Mouse (Mus musculus) layer of hippocampus, adult 9-11 months (tissue): Measurements from ENCODE around the gene Ltbp3.

Experiments
- DNase-seq: peaks from one replicate; pipeline ENCODE4 v3.0.0; 2022

The Ltbp3 gene

DNA sequence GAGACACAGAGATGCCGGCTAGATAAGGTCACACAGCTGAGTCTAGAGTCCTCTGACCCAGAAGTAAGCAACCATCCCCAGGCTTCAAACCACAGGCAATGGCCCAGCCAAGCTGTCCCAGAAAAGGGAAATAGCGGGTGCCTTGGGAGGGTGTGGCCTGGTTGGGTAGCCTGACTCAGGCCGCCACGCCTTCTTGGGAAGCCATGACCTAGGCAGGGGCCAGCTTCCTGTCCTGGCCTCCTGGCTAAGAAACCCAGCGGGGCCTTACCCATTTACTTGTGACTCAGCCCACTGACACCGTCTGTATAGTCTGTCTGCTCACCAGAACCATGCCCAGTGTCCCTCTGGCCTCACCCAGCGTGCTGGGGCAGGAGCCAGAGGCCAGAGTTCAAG is 16.2 kb upstream of the Ltbp3 start:
- DNase-seq: peak; percentile 70

- no peak for DNase-seq
These were observed 15.5 kb upstream of the Ltbp3 start for GRCm38 (mm10) chr19:5725029-5725707.

DNA sequence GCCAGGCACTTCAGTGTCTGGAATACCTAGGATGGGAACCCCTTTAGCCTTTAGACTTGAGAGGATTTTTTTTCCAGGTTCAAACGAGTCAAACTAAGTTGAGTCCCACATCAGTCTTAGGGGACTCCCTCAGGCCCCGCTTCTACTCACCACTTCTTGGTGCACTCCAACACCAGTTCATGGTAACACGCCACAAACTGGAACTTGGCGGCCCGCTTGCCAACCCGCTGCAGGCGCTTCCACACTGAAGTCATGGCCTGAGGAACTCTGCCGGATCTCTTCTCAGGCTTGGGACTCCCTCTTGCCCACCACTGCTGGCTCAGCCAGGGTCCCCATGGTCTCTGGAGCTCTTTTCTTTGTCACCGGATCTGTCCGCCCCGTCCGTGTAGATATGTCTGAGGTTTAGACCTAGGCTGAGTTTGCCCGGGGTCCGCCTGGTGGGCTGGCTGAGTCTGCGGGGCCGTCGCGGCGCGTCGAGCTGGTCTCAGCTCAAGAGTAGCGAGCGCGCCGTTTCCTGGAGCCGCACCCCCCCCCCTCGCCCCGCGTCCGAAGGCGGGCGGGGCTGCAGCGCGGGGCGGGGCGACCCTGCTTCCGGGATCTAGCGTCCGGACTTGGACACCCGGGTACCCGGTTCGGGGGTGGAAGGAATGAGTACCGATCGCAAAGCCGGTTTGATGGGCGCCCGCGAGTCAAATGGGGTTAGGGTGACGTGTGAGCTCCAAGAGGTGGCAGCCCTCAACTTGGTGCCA is 14.8 kb upstream of the Ltbp3 start, which contains the start of gene Ehbp1l1:
Ehbp1l1 (minus strand) TSS at position 551 of the 749 bp plus-strand sequence.
- DNase-seq: no peak

DNA sequence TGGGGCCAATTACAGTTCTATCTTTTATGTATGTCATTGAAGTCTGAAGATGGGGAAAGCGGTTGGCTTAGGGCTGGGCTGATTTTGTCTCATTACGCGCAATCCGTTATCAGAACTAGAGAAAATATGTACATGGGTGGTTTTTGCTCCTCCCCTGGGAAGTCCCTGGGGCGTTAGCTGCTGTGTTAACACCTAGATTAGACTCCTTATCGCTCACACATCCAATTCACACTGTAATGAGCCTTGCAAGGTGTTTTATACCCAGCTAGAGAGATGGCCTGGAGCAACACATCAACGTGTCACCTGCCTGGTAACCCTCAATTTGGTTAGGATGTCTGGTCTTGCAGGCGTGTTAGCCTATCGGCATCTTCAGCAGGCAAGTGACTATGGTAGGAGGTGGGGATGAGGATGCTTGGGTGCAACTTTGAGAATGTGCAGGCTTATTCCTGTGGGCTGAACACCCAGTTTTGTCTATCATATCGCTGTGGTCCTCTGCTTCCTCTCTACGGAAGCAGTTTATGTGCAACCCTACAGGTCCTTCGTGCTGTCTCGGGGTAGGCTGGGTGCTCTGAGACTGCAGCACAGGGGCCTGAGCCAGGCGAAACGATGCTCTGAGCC is 13.6 kb upstream of the Ltbp3 start:
- no peak for DNase-seq

GRCm38 (mm10) chr19:5727701-5728100 is 13.0 kb upstream of the Ltbp3 start:
- peak; percentile 74 for DNase-seq

DNA sequence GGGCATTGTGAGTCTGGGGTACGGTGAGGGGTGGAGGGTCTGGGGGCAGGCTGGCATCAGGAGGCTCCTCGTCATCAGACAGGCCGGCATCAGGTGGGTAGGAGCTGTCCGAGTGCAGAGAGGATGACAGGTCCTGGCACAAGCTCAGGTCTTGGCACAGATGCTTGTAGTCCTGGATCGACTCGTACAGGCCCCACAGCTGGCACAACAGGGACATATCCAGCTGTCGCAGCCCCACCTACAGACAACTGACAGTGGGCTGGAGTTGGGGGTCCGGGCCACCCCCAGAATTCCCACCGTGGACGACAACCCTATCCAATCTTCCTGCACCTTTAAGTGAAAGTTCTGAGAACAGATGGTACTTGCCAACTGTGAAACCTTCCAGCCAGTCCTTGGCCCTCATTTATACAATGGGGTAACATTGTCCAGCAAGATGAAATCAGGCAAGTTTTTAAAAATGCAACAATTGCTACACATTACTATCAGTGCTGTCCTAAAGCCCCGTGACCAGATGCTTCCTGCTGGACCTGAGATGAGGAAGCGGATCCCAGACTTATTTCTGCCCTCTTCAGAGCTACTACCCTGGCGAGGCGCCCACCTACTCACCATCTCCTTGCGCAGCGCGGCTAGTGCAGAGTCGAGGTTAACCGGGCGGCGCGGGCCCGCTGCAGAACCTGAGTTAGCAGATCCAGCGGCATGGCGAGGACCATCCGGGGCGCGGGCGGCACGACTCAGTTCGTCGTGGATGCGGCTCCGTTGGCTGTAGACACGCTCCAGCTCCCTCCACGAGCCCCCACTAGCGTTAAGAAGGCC is 11.9 kb upstream of the Ltbp3 start:
- DNase-seq: peak; percentile 64

GRCm38 (mm10) chr19:5729444-5729815 is 11.3 kb upstream of the Ltbp3 start, which contains the start of gene Fam89b:
Gene Fam89b, minus strand, starts transcription at chr19:5729653.
- peak; percentile 85 for DNase-seq

DNA sequence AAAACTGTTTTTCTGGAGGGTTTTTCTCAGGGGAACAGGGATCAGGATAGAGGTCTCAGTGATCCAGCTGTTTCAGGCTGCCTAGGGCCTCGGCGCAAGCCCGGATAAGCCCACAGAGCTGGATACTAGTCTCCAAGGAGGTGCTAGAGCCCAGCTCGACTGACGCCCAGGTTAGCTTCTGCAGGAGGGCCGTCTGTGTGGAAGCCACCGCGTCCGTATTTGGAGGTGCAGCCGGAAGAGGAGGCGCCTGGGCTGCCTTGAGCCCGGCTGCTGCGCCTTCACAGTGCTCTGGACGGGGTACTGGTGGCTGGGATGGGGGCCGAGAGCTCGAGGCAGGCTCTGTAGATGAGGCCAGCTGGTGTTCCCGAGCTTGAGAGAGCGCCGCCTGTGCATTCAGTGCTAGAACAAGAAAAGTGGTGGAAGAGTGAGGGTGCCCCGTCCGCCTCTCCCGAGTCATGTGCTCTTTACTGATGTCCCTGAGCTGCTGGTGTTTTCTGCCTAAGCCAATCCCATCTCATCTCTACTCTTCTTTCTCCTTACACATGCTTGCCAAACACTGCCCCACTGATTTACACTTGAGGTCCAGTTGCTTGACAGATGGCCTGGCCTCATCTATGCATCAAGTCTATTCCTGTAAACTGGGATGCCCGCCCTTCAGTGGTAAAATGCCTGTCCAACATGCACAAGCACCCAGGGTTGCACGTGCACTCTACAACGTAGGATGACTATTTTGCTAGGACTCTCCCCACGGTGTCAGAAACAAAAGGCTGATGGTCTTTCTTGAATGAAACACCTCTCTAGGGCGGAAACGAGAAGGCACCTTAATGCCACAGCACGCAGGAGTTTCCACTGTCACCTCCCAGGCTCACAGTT is 10.2 kb upstream of the Ltbp3 start:
- no peak for DNase-seq

- peak; percentile 93 for DNase-seq
These were observed 9.3 kb upstream of the Ltbp3 start for GRCm38 (mm10) chr19:5731264-5731978.

DNA sequence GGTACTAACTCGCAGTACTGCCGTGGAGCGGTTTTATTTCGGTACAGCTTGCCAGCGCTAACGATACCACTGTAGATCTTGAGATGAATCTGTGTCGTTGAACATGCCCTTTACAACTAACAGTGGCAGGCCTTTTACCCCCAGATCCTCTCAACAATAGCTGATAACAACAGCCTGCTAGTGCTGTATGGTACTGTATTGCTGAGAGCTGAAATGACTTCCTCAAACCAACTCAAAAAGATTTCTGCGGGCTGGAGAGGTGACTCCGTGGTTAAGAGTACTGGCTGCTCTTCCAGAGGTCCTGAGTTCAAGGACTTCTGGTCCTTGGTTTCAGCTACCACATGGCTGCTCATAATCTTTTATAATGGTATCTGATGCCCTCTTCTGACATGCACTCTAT is 6.4 kb upstream of the Ltbp3 start:
- DNase-seq: no peak

DNA sequence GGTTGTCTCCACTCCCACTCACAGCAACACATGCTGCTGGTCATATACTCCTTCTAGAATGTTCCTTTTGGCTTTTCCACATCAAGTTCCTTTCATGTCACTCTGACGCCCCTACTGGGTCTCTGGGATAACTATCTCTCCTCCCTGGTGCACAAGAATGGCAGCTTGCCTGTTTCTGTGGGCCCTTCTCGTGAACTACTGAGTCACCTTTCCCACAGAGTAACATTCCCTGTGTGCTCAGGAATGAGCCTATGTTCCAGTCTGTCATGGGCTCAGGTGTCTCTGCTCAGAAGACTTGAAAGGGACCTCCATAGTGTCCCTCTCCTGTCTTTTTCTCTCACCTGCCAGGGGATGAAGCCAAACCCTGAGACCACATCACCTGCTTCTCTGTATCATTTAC is 1.3 kb upstream of the Ltbp3 start:
- no peak for DNase-seq

DNA sequence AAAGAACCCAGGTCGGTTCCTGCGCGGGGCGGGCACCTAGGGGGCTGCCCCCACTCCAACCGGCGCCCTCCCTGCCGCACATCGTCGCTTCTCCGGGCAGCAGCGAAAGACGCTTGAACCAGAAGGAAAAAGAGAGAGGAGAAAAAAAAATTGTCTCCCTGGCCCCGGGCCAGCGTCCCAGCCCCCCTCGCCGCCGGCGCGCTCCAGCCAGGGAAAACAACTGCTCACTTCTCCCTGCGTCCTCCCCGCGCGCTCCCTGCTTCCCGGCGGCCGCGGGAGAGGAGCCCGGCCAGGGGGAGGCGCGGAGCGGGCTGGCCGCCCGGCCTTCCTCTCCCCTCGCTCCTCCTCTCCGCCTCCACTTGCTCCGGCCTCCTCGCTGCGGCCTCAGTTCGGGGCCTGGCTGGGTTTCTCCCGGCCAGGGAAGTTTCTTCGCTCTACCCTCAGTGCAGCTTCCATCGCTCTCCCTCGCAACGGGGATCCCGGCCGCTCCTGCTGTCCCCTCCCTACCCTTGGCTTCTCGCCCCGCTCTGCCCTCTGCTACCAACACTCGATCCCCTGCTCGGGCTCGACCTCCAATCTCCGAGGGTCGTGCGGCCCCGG is 1.0 kb downstream of the Ltbp3 start:
- DNase-seq: peak; percentile 47

DNA sequence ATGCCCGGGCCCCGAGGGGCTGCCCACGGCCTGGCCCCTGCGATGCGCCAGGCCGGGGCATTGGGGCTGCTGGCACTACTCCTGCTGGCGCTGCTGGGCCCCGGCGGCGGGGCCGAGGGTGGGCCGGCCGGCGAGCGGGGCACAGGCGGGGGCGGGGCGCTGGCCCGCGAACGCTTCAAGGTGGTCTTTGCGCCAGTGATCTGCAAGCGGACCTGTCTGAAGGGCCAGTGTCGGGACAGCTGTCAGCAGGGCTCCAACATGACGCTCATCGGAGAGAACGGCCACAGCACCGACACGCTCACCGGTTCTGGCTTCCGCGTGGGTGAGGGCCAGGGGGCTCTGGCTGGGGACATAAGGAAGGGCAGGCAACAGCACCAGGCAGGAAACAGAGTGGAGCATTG is 1.5 kb downstream of the Ltbp3 start:
- no peak for DNase-seq

DNA sequence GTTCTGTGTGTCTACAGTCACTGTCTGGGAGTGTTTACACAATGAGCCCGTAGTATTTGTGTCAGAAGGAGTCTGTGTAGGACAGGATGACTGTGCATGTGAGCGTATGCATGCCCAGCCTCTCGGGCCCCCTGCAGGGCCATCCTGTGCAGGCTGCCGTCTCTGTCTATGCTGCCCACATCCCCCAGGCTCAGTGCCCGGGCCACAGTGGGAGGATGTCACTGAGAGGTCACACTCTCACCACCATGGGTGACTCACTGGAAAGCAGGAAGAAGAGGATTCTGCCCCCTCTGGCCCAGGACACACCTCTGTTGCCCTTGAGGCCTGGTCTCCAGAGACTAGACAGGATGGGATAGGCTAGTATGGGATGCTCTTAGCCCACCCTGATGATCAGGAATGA is 2.9 kb downstream of the Ltbp3 start:
- no peak for DNase-seq

GRCm38 (mm10) chr19:5745756-5746710 is 5.3 kb downstream of the Ltbp3 start:
- DNase-seq: no peak

DNA sequence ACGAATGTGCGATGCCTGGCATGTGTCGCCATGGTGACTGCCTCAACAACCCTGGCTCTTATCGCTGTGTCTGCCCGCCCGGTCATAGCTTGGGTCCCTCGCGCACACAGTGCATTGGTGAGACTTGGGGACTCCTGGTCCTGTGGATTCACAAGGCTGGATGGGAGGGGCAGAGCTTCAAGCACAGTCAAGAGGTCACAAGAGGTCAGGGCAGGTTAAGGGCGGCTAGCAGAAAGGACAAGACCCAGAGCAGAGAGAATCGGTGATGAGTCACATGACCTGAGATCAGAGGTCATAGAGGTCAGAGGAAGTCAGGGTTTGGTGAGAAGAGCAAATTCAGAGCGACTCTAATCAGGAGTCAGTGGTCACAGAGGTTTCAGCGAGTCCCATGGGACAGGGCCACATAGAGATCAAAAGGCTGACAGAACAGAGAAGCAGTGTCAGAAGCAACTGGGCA is 6.2 kb downstream of the Ltbp3 start:
- DNase-seq: no peak

GRCm38 (mm10) chr19:5749476-5749875 is 8.8 kb downstream of the Ltbp3 start:
- no peak for DNase-seq

DNA sequence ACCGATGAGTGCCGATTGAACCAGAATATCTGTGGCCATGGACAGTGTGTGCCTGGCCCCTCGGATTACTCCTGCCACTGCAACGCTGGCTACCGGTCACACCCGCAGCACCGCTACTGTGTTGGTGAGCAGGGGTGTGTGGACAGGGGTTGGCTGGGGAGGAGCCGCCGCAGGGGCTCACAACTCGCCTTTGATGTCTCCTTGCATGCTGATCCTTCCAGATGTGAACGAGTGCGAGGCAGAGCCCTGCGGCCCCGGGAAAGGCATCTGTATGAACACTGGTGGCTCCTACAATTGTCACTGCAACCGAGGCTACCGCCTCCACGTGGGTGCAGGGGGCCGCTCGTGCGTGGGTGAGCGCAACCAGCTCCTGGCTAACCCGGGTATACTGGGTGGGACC is 10.2 kb downstream of the Ltbp3 start:
- DNase-seq: no peak

DNA sequence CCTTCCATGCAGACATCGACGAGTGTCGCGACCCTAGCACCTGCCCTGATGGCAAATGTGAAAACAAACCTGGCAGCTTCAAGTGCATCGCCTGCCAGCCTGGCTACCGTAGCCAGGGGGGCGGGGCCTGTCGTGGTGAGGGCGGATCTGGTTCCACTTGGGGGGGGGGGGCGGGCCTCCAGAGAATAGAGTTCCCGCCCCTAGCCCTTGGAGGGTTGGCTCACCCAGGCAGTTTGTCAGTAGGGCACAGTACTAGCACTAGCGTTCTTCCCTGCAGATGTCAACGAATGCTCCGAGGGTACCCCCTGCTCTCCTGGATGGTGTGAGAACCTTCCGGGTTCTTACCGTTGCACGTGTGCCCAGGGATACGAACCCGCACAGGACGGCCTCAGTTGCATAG is 11.0 kb downstream of the Ltbp3 start:
- no peak for DNase-seq
